Mouse (Mus musculus) erythroblast, embryonic 14.5 days (primary cell): ENCODE measurements around the gene Eif4e. TPM values are rescaled to one million over a fixed set of nuclear protein-coding genes. Genes with fewer than 3 reads are reported as not detected.

Experiments used
- H3K27me3 ChIP-seq: 2 replicates; pipeline ENCODE4 v1.6.1; 2012; ENCODE audit warnings: inconsistent platforms; ENCODE audit not compliant: control insufficient read depth
- H3K36me3 ChIP-seq: 2 replicates; pipeline ENCODE4 v1.6.1; 2012; ENCODE audit warnings: mild to moderate bottlenecking, inconsistent platforms; ENCODE audit not compliant: control insufficient read depth
- H3K4me1 ChIP-seq: 2 replicates; pipeline ENCODE4 v1.6.1; 2012; ENCODE audit warnings: inconsistent platforms; ENCODE audit not compliant: control insufficient read depth
- H3K4me3 ChIP-seq: replicated peaks from 2 replicates; pipeline ENCODE3; 2012; ENCODE audit warnings: moderate library complexity, mild to moderate bottlenecking, inconsistent platforms
- H3K9me3 ChIP-seq: 2 replicates; pipeline ENCODE4 v1.6.1; 2012; ENCODE audit warnings: low read length, inconsistent platforms, mixed read lengths; ENCODE audit not compliant: control insufficient read depth
- GATA1 ChIP-seq: IDR thresholded peaks from 2 replicates; pipeline ENCODE4 v1.6.1; 2012; ENCODE audit warnings: low read length, inconsistent platforms, mixed read lengths
- TAL1 ChIP-seq: IDR thresholded peaks from 3 replicates; pipeline ENCODE4 v1.6.1; 2012; ENCODE audit warnings: low read length, inconsistent platforms, mixed read lengths
- polyA plus RNA-seq: library from polyadenylated mRNA; stranded (reverse); fragments of >175 nt; gene quantifications from 2 replicates; pipeline ENCODE4 v1.2.3, GENCODE M21; 2012

The Eif4e gene
- 0.67 and 1.1 TPM in 2 replicates for polyA plus RNA-seq

- Histone ChIP-seq H3K36me3 (peaks cover under 1% of the 10 kb centered on the region), H3K9me3 (no peaks in the 10 kb centered on the region), H3K27me3 (no peaks in the 10 kb centered on the region), H3K4me1 (peaks cover 48% of the 10 kb centered on the region), H3K4me3 (peak within 1 kb of the TSS; percentile 99)
- no peak for TF ChIP-seq GATA1
- no peak for TF ChIP-seq TAL1
These were observed at the start of gene Eif4e for GRCm38 (mm10) chr3:138526073-138526915. Eif4e (plus strand) TSS chr3:138526179.

GRCm38 (mm10) chr3:138479489-138479888 is 46.5 kb upstream of the Eif4e start:
- no peak for TF ChIP-seq TAL1
- TF ChIP-seq GATA1 = no peak
- no peaks in the 10 kb centered on the region; the same call in 1 of the 2 replicates for H3K9me3 ChIP-seq
- H3K4me3 ChIP-seq = no peak overlapping the region
- H3K27me3 ChIP-seq = no peaks in the 10 kb centered on the region
- H3K4me1 ChIP-seq = peaks cover 16% of the 10 kb centered on the region
- peaks cover 82% of the 10 kb centered on the region for H3K36me3 ChIP-seq

GRCm38 (mm10) chr3:138481526-138482284 is 44.3 kb upstream of the Eif4e start:
- no peak overlapping the region for H3K4me3 ChIP-seq
- no peaks in the 10 kb centered on the region; the same call in 1 of the 2 replicates for H3K9me3 ChIP-seq
- H3K4me1 ChIP-seq = peaks cover 26% of the 10 kb centered on the region
- TF ChIP-seq TAL1 (no peak), GATA1 (no peak)
- peaks cover 81% of the 10 kb centered on the region for H3K36me3 ChIP-seq
- no peaks in the 10 kb centered on the region for H3K27me3 ChIP-seq

GRCm38 (mm10) chr3:138483240-138483639 is 42.7 kb upstream of the Eif4e start:
- Histone ChIP-seq H3K9me3 (no peaks in the 10 kb centered on the region; the same call in 1 of the 2 replicates), H3K4me3 (no peak overlapping the region), H3K4me1 (peaks cover 40% of the 10 kb centered on the region), H3K27me3 (no peaks in the 10 kb centered on the region), H3K36me3 (peaks cover 82% of the 10 kb centered on the region)
- no peak for TF ChIP-seq GATA1
- TF ChIP-seq TAL1 = no peak

GRCm38 (mm10) chr3:138488584-138489326 is 37.2 kb upstream of the Eif4e start:
- TF ChIP-seq GATA1 (no peak), TAL1 (no peak)
- Histone ChIP-seq H3K27me3 (no peaks in the 10 kb centered on the region), H3K4me1 (peaks cover 43% of the 10 kb centered on the region), H3K9me3 (peaks cover 3% of the 10 kb centered on the region), H3K4me3 (peak overlapping the region; percentile 72), H3K36me3 (peaks cover 30% of the 10 kb centered on the region)

- peaks cover 46% of the 10 kb centered on the region for H3K4me1 ChIP-seq
- peak within 1 kb of the TSS; percentile 72 for H3K4me3 ChIP-seq
- H3K9me3 ChIP-seq = peaks cover 3% of the 10 kb centered on the region
- peaks cover 23% of the 10 kb centered on the region for H3K36me3 ChIP-seq
- no peak for TF ChIP-seq GATA1
- TF ChIP-seq TAL1 = no peak
- H3K27me3 ChIP-seq = no peaks in the 10 kb centered on the region
These were observed 36.5 kb upstream of the Eif4e start, which contains the start of gene Metap1 for GRCm38 (mm10) chr3:138489327-138490033. Metap1 (minus strand) TSS chr3:138489515.

GRCm38 (mm10) chr3:138490034-138490337 is 36.0 kb upstream of the Eif4e start:
- TF ChIP-seq TAL1 = no peak
- TF ChIP-seq GATA1 = no peak
- H3K27me3 ChIP-seq = no peaks in the 10 kb centered on the region
- peaks cover 49% of the 10 kb centered on the region for H3K4me1 ChIP-seq
- H3K36me3 ChIP-seq = peaks cover 18% of the 10 kb centered on the region
- H3K4me3 ChIP-seq = peak overlapping the region; percentile 72
- peaks cover 3% of the 10 kb centered on the region for H3K9me3 ChIP-seq

- Histone ChIP-seq H3K27me3 (no peaks in the 10 kb centered on the region), H3K4me3 (no peak overlapping the region), H3K4me1 (peaks cover 37% of the 10 kb centered on the region), H3K36me3 (no peaks in the 10 kb centered on the region), H3K9me3 (peaks cover 3% of the 10 kb centered on the region)
- no peak for TF ChIP-seq GATA1
- no peak for TF ChIP-seq TAL1
These were observed 32.3 kb upstream of the Eif4e start for GRCm38 (mm10) chr3:138493668-138494067.
